Mouse (Mus musculus) lung, embryonic 14.5 days (tissue): Measurements from ENCODE around the gene Sobp. TPM values are rescaled to one million over a fixed set of nuclear protein-coding genes. Genes with fewer than 3 reads are reported as not detected.

ENCODE experiments used
- ATAC-seq: fragments of 200-750 bp; cut with Nextera tagmentation; 2 replicates; pipeline ENCODE4 v1.8.0; 2017; ENCODE audit warnings: mild to moderate bottlenecking, moderate TSS enrichment, moderate library complexity; ENCODE audit not compliant: insufficient read depth
- DNase-seq: peaks from one replicate; pipeline ENCODE4 v3.0.0-alpha.2; 2015
- H3K27ac ChIP-seq: fragments of 300-500 bp; sonication (generic); 2 replicates; pipeline ENCODE4 v1.5.1; 2014; ENCODE audit warnings: low read depth, mild to moderate bottlenecking, moderate library complexity
- H3K27me3 ChIP-seq: fragments of 300-500 bp; sonication (generic); 2 replicates; pipeline ENCODE4 v1.6.1; 2014; ENCODE audit warnings: low read length, control low read depth; ENCODE audit not compliant: insufficient read depth
- H3K36me3 ChIP-seq: fragments of 300-500 bp; sonication (generic); 2 replicates; pipeline ENCODE4 v1.6.1; 2014; ENCODE audit warnings: control low read depth; ENCODE audit not compliant: insufficient read depth
- H3K4me1 ChIP-seq: fragments of 300-500 bp; sonication (generic); 2 replicates; pipeline ENCODE4 v1.6.1; 2014; ENCODE audit warnings: antibody characterized with exemption, control low read depth; ENCODE audit not compliant: insufficient read depth
- H3K4me2 ChIP-seq: fragments of 300-500 bp; sonication (generic); 2 replicates; pipeline ENCODE4 v1.6.1; 2014; ENCODE audit warnings: mild to moderate bottlenecking
- H3K4me3 ChIP-seq: fragments of 300-500 bp; sonication (generic); 2 replicates; pipeline ENCODE4 v1.5.1; 2014; ENCODE audit warnings: low read depth, low read length
- H3K9ac ChIP-seq: fragments of 300-500 bp; sonication (generic); 2 replicates; pipeline ENCODE4 v1.6.1; 2014
- H3K9me3 ChIP-seq: fragments of 300-500 bp; sonication (generic); 2 replicates; pipeline ENCODE4 v1.6.1; 2016; ENCODE audit warnings: low read depth, low read length, control low read depth
- CTCF ChIP-seq: IDR thresholded peaks from 2 replicates; pipeline ENCODE4 v1.5.1; 2016; ENCODE audit warnings: antibody characterized with exemption, low read depth
- WGBS: fragments of 180-500 bp; shearing (Covaris S2); extraction: QIAGEN DNeasy Blood & Tissue Kit; methylation state at CpG from one replicate; pipeline ENCODE4 v1.1.7; 2014; 5-methylcytosine and 5-hydroxymethylcytosine counted together
- polyA plus RNA-seq: library from polyadenylated mRNA; unstranded; fragments of >200 nt; fragmentation: Nextera tagmentation; extraction: Ambion mirVana; gene quantifications from 2 replicates; pipeline ENCODE4 v1.2.1, GENCODE M21; 2014

Sobp gene
- polyA plus RNA-seq, 1 experiment from 2014 or later: 0.66 TPM

- no peaks in the 10 kb centered on the region for H3K4me1 ChIP-seq
- no peaks in the 10 kb centered on the region for H3K36me3 ChIP-seq
- 54% methylated on average over 3 of the region's 3 CpGs for WGBS
- H3K27ac ChIP-seq: no peak overlapping the region
- no peak overlapping the region for H3K4me2 ChIP-seq
- TF ChIP-seq CTCF: no peak
- H3K4me3 ChIP-seq: no peak overlapping the region
- no peaks in the 10 kb centered on the region for H3K27me3 ChIP-seq
- H3K9me3 ChIP-seq: no peaks in the 10 kb centered on the region
- DNase-seq (no peak), ATAC-seq (no peak)
- H3K9ac ChIP-seq: no peak overlapping the region
These were observed 45.6 kb downstream of the Sobp start for GRCm38 (mm10) chr10:43128750-43129149.

- Histone ChIP-seq H3K36me3 (no peaks in the 10 kb centered on the region), H3K9me3 (no peaks in the 10 kb centered on the region), H3K4me1 (no peaks in the 10 kb centered on the region), H3K9ac (no peak overlapping the region), H3K4me2 (no peak overlapping the region), H3K27me3 (no peaks in the 10 kb centered on the region), H3K4me3 (no peak overlapping the region), H3K27ac (no peak overlapping the region)
- ATAC-seq: no peak
- WGBS: 82% methylated on average over 7 of the region's 7 CpGs
- TF ChIP-seq CTCF: no peak
- DNase-seq: no peak
These were observed 49.8 kb downstream of the Sobp start for GRCm38 (mm10) chr10:43124561-43124960.

- no peaks in the 10 kb centered on the region for H3K27me3 ChIP-seq
- TF ChIP-seq CTCF: no peak
- H3K4me2 ChIP-seq: no peak overlapping the region
- H3K9ac ChIP-seq: no peak overlapping the region
- no peak for ATAC-seq
- H3K9me3 ChIP-seq: no peaks in the 10 kb centered on the region
- no peaks in the 10 kb centered on the region for H3K4me1 ChIP-seq
- DNase-seq: no peak
- 78% methylated on average over 4 of the region's 4 CpGs for WGBS
- H3K4me3 ChIP-seq: no peak overlapping the region
- no peaks in the 10 kb centered on the region for H3K36me3 ChIP-seq
- no peak overlapping the region for H3K27ac ChIP-seq
These were observed 50.2 kb downstream of the Sobp start for GRCm38 (mm10) chr10:43124156-43124555.

- H3K9me3 ChIP-seq: no peaks in the 10 kb centered on the region
- H3K9ac ChIP-seq: no peak overlapping the region
- no peak overlapping the region for H3K4me3 ChIP-seq
- no peaks in the 10 kb centered on the region for H3K4me1 ChIP-seq
- no peaks in the 10 kb centered on the region for H3K36me3 ChIP-seq
- no peak for DNase-seq
- no peak for ATAC-seq
- H3K4me2 ChIP-seq: no peak overlapping the region
- no peak for TF ChIP-seq CTCF
- WGBS: 72% methylated on average over 6 of the region's 6 CpGs
- no peaks in the 10 kb centered on the region for H3K27me3 ChIP-seq
- H3K27ac ChIP-seq: no peak overlapping the region
These were observed 50.9 kb downstream of the Sobp start for GRCm38 (mm10) chr10:43123422-43123821.

DNA sequence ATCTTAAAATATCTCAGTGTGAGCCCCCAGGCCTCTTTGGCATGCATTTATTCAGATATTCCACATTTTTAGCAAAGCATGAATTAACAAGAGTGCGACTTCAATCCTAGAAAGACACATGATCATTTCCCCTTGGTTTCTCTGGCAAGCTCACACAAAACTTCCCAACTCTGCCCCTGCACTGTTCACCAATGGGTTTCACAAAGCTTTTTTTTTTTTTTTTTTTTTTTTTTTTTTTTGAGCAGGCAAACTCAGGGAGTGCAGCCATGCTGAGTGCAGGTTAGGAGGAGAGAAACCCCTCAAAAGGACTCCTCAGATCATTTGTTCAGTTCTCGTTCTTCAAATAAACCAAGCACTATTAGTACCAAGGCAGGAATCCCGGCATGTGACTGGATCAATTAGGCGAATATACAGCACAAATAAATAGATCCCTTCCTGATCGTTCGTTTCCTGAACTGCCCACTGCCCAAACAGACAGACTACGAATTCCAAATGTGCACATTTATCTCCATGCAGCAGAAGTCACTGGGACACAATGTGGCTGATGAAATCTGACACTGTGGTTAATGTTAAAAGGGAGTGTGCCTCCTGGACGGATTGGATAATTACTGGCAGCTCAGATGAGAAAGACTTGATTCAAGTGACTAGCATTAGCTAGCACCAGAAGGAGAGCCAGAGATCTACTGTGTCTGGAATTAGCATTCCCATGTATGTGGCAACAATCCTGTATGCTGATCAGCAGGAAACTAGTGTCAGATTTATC, 53.5 kb downstream of the Sobp start:
- Histone ChIP-seq H3K27ac (no peak overlapping the region), H3K4me3 (no peak overlapping the region), H3K9me3 (no peaks in the 10 kb centered on the region), H3K4me2 (no peak overlapping the region), H3K4me1 (no peaks in the 10 kb centered on the region), H3K36me3 (no peaks in the 10 kb centered on the region), H3K27me3 (no peaks in the 10 kb centered on the region), H3K9ac (no peak overlapping the region)
- ATAC-seq (no peak), DNase-seq (peak; percentile 5)
- TF ChIP-seq CTCF: no peak
- WGBS: 18% methylated on average over 8 of the region's 8 CpGs

DNA sequence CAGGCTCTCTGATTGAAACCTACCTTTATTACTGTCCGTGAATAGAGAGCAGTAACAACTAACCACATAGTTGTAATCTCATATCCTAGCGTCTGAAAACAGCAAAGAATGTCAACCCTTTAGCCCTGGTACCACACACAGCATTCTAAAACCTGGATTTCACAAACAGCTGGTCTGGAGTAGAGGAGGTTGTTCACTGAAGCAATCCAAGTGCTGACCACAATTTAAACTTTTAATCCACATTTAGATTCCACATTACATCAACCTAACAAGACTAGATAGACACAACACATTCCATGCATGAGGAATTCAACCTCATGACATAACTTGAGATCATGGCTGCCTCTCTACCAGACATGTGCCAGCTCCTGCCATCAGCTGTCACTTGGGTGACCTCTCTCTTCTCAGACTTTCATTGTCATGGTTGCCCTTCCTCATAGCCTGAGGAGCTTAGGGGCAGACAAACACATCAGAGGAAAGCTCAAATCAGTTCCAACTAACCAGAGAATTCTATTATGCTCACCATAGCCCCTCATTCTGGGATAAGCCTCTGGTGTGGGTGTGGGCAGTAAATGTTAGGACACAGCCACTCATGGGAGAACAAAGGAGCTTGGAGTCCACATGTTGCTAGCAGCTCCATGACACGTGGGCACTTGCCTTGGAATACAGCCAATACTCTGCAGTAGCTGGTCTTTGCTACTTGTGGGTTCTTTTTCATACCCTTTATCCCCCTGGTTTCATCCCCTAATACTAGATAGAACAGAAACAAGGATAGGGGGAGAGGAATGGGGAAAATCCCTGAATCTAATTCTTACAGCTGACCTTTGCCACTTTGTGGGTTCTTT, 58.0 kb downstream of the Sobp start:
- no peaks in the 10 kb centered on the region for H3K36me3 ChIP-seq
- no peaks in the 10 kb centered on the region for H3K4me1 ChIP-seq
- no peak overlapping the region for H3K4me3 ChIP-seq
- DNase-seq (no peak), ATAC-seq (no peak)
- H3K9me3 ChIP-seq: no peaks in the 10 kb centered on the region
- H3K27me3 ChIP-seq: no peaks in the 10 kb centered on the region
- H3K27ac ChIP-seq: no peak overlapping the region
- no peak overlapping the region for H3K4me2 ChIP-seq
- 54% methylated on average over 3 of the region's 3 CpGs for WGBS
- no peak for TF ChIP-seq CTCF
- no peak overlapping the region for H3K9ac ChIP-seq

DNA sequence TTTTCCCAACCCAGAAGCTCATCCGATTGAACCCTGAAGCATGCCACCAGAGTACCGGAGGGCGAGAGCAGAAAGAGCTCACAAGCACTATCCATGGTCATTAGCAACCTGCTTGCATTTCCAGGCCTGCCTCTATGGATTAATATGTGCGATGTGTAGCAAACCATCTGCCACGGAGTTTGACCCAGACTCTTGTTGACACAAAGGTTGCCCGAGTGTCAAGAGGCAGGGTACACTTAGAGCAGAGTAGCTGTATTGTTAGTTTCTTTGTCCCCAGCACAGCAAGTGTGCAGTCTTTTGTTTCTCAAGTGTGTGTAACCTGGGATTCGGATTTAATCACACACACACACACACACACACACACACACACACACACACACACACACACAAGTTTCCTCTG, 62.0 kb downstream of the Sobp start:
- Histone ChIP-seq H3K4me3 (no peak overlapping the region), H3K36me3 (no peaks in the 10 kb centered on the region), H3K4me2 (no peak overlapping the region), H3K4me1 (no peaks in the 10 kb centered on the region), H3K9ac (no peak overlapping the region), H3K9me3 (no peaks in the 10 kb centered on the region), H3K27ac (no peak overlapping the region), H3K27me3 (no peaks in the 10 kb centered on the region)
- no peak for TF ChIP-seq CTCF
- WGBS: 59% methylated on average over 7 of the region's 7 CpGs
- ATAC-seq (peak; percentile 58), DNase-seq (peak; percentile 34)
